Mouse (Mus musculus): Measurements from ENCODE around the gene Topors.

DNA sequence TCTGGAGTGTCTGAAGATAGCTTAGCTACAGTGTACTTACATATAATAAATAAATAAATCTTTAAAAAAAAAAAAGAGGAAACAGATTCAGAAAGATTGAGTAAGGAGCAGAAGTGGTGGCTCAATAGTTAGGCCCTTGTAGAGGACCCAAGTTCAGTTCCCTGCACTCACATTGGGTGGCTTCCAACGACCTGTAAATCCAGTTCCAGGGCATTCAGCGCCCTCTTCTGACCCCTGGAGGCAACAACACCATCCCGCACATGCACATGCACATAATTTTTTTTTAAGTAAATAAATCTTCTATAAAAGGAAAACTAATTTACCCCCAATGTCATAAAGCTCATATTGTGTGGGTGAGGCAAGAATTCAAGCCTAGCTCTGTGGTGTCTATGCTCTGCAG lies 51.7 kb downstream of the Topors start:
- TF ChIP-seq CHD2 (IDR thresholded peaks at IDR 0.05; ENCODE audit: low read depth, low read length) (no peak), MAFK (IDR thresholded peaks at IDR 0.05; ENCODE audit: insufficient read depth, low read depth, low read length) (no peak), ZNF384 (IDR thresholded peaks at IDR 0.05; ENCODE audit: low read depth, low read length) (no peak), ZC3H11A (IDR thresholded peaks at IDR 0.05; ENCODE audit: borderline replicate concordance, low read depth, low read length) (no peak)

All from ES-E14 (cell line).